Mouse (Mus musculus): ENCODE results near the gene Patl2. TPM values are rescaled to one million over a fixed set of nuclear protein-coding genes. Genes with fewer than 3 reads are reported as not detected.
"Not testable (repeated sequence)": the region's sequence is repeated elsewhere in the genome, so short reads cannot be mapped to it uniquely, and the experiment has no call there.

Patl2 gene
- polyA plus RNA-seq, 1 experiment from 2014 or later, result 0.04 TPM

GRCm38 (mm10) chr2:122108101-122108500 is 77.9 kb downstream of the Patl2 start:
- no peak overlapping the region for H3K27ac ChIP-seq
- peaks cover 24% of the 10 kb centered on the region for H3K36me3 ChIP-seq (ENCODE audit: insufficient read depth, low read length)
- no peak for TF ChIP-seq CTCF (IDR thresholded peaks at IDR 0.05; ENCODE audit: low read depth)
- 66% methylated on average over 14 of the region's 14 CpGs for WGBS
- ATAC-seq (replicated peaks; ENCODE audit: low FRiP score, low read depth) (no peak), DNase-seq (ENCODE audit: low spot score) (no peak)
- H3K9ac ChIP-seq (ENCODE audit: low read depth, low read length), result no peak overlapping the region
- H3K4me2 ChIP-seq (ENCODE audit: low read length), result no peak overlapping the region
- no peaks in the 10 kb centered on the region for H3K4me1 ChIP-seq (replicated peaks; ENCODE audit: insufficient read depth, low read length)
- H3K27me3 ChIP-seq (ENCODE audit: insufficient read depth, low read length), result no peaks in the 10 kb centered on the region
- no peak overlapping the region for H3K4me3 ChIP-seq (replicated peaks; ENCODE audit: low read depth, low read length)
- no peaks in the 10 kb centered on the region for H3K9me3 ChIP-seq (replicated peaks; ENCODE audit: low read length)

- no peaks in the 10 kb centered on the region for H3K4me1 ChIP-seq (replicated peaks; ENCODE audit: insufficient read depth, low read length)
- TF ChIP-seq CTCF (IDR thresholded peaks at IDR 0.05; ENCODE audit: low read depth), result peak; percentile 44
- no peak overlapping the region for H3K27ac ChIP-seq
- no peak for ATAC-seq (replicated peaks; ENCODE audit: low FRiP score, low read depth)
- H3K4me3 ChIP-seq (replicated peaks; ENCODE audit: low read depth, low read length), result no peak overlapping the region
- H3K36me3 ChIP-seq (ENCODE audit: insufficient read depth, low read length), result peaks cover 30% of the 10 kb centered on the region
- no peak overlapping the region for H3K4me2 ChIP-seq (ENCODE audit: low read length)
- H3K9ac ChIP-seq (ENCODE audit: low read depth, low read length), result no peak overlapping the region
- no peaks in the 10 kb centered on the region for H3K27me3 ChIP-seq (ENCODE audit: insufficient read depth, low read length)
- DNase-seq (ENCODE audit: low spot score), result no peak
- no peaks in the 10 kb centered on the region for H3K9me3 ChIP-seq (replicated peaks; ENCODE audit: low read length)
Measured at GRCm38 (mm10) chr2:122102070-122102469, 83.9 kb downstream of the Patl2 start.

- H3K9me3 ChIP-seq (replicated peaks; ENCODE audit: low read length); H3K27ac ChIP-seq; H3K9ac ChIP-seq (ENCODE audit: low read depth, low read length); H3K27me3 ChIP-seq (ENCODE audit: insufficient read depth, low read length); DNase-seq (ENCODE audit: low spot score); H3K4me3 ChIP-seq (replicated peaks; ENCODE audit: low read depth, low read length); H3K4me1 ChIP-seq (replicated peaks; ENCODE audit: insufficient read depth, low read length); ATAC-seq (replicated peaks; ENCODE audit: low FRiP score, low read depth); H3K4me2 ChIP-seq (ENCODE audit: low read length): not testable (repeated sequence)
- peaks cover 48% of the 10 kb centered on the region for H3K36me3 ChIP-seq (ENCODE audit: insufficient read depth, low read length)
- 88% methylated on average over 5 of the region's 5 CpGs for WGBS
Measured at GRCm38 (mm10) chr2:122097686-122098085, 88.3 kb downstream of the Patl2 start.

- DNase-seq (ENCODE audit: low spot score) (no peak), ATAC-seq (replicated peaks; ENCODE audit: low FRiP score, low read depth) (no peak)
- no peak overlapping the region for H3K27ac ChIP-seq
- 90% methylated on average over 4 of the region's 4 CpGs for whole genome bisulfite sequencing
- peaks cover 50% of the 10 kb centered on the region for H3K36me3 ChIP-seq (ENCODE audit: insufficient read depth, low read length)
- H3K4me3 ChIP-seq (replicated peaks; ENCODE audit: low read depth, low read length), result no peak overlapping the region
- H3K4me2 ChIP-seq (ENCODE audit: low read length), result no peak overlapping the region
- TF ChIP-seq CTCF (IDR thresholded peaks at IDR 0.05; ENCODE audit: low read depth), result no peak
- H3K9me3 ChIP-seq (replicated peaks; ENCODE audit: low read length), result no peaks in the 10 kb centered on the region
- no peak overlapping the region for H3K9ac ChIP-seq (ENCODE audit: low read depth, low read length)
- H3K27me3 ChIP-seq (ENCODE audit: insufficient read depth, low read length), result no peaks in the 10 kb centered on the region
- H3K4me1 ChIP-seq (replicated peaks; ENCODE audit: insufficient read depth, low read length), result no peaks in the 10 kb centered on the region
Measured at GRCm38 (mm10) chr2:122093844-122094243, 92.1 kb downstream of the Patl2 start.

- no peak overlapping the region for H3K27ac ChIP-seq
- 72% methylated on average over 4 of the region's 4 CpGs for WGBS
- H3K9me3 ChIP-seq (replicated peaks; ENCODE audit: low read length), result no peaks in the 10 kb centered on the region
- H3K4me2 ChIP-seq (ENCODE audit: low read length), result no peak overlapping the region
- TF ChIP-seq CTCF (IDR thresholded peaks at IDR 0.05; ENCODE audit: low read depth), result no peak
- H3K36me3 ChIP-seq (ENCODE audit: insufficient read depth, low read length), result peaks cover 36% of the 10 kb centered on the region
- DNase-seq (ENCODE audit: low spot score), result peak; percentile 43
- H3K9ac ChIP-seq (ENCODE audit: low read depth, low read length), result no peak overlapping the region
- no peak for ATAC-seq (replicated peaks; ENCODE audit: low FRiP score, low read depth)
- H3K4me3 ChIP-seq (replicated peaks; ENCODE audit: low read depth, low read length), result no peak overlapping the region
- H3K4me1 ChIP-seq (replicated peaks; ENCODE audit: insufficient read depth, low read length), result no peaks in the 10 kb centered on the region; the same call in 1 of the 2 replicates
- H3K27me3 ChIP-seq (ENCODE audit: insufficient read depth, low read length), result no peaks in the 10 kb centered on the region
Measured at GRCm38 (mm10) chr2:122086446-122086845, 99.5 kb downstream of the Patl2 start.

- H3K9me3 ChIP-seq (replicated peaks; ENCODE audit: low read length), result no peaks in the 10 kb centered on the region
- no peaks in the 10 kb centered on the region; the same call in 1 of the 2 replicates for H3K4me1 ChIP-seq (replicated peaks; ENCODE audit: insufficient read depth, low read length)
- no peak for TF ChIP-seq CTCF (IDR thresholded peaks at IDR 0.05; ENCODE audit: low read depth)
- H3K27me3 ChIP-seq (ENCODE audit: insufficient read depth, low read length), result no peaks in the 10 kb centered on the region
- H3K36me3 ChIP-seq (ENCODE audit: insufficient read depth, low read length), result peaks cover 36% of the 10 kb centered on the region
- ATAC-seq (replicated peaks; ENCODE audit: low FRiP score, low read depth) (peak; percentile 54; the same call in 1 of the 2 replicates), DNase-seq (ENCODE audit: low spot score) (peak; percentile 66)
- H3K4me3 ChIP-seq (replicated peaks; ENCODE audit: low read depth, low read length), result no peak overlapping the region
- WGBS, result 23% methylated on average over 7 of the region's 7 CpGs
- no peak overlapping the region for H3K4me2 ChIP-seq (ENCODE audit: low read length)
- no peak overlapping the region for H3K27ac ChIP-seq
- H3K9ac ChIP-seq (ENCODE audit: low read depth, low read length), result no peak overlapping the region
Measured at GRCm38 (mm10) chr2:122081728-122082456, 104.1 kb downstream of the Patl2 start.

Other genes starting within 250 kb of the Patl2 start
- 38.9 and 40.8 TPM in 2 replicates for gene Ctdspl2, start 230.2 kb downstream of the Patl2 start, polyA plus RNA-seq (2015; fragmentation: Nextera tagmentation; extraction: Ambion mirVana)
- 0.17 TPM in 2 replicates for gene Mageb3, start 230.1 kb downstream of the Patl2 start, polyA plus RNA-seq (2015; fragmentation: Nextera tagmentation; extraction: Ambion mirVana)
- 11.1 and 11.8 TPM in 2 replicates for gene Eif3j1, start 157.6 kb downstream of the Patl2 start, polyA plus RNA-seq (2015; fragmentation: Nextera tagmentation; extraction: Ambion mirVana)
- gene Spg11, start 67.8 kb downstream of the Patl2 start, polyA plus RNA-seq (2015; fragmentation: Nextera tagmentation; extraction: Ambion mirVana), result 6.0 TPM in 2 replicates
- 437 and 500 TPM in 2 replicates for gene B2m, start 38.5 kb downstream of the Patl2 start, polyA plus RNA-seq (2015; fragmentation: Nextera tagmentation; extraction: Ambion mirVana)
- not detected in 2 replicates for gene Trim69, start 25.5 kb downstream of the Patl2 start, polyA plus RNA-seq (2015; fragmentation: Nextera tagmentation; extraction: Ambion mirVana)
- gene Terb2, start 83 bp upstream of the Patl2 start, polyA plus RNA-seq (2015; fragmentation: Nextera tagmentation; extraction: Ambion mirVana), result not detected in 2 replicates
- 127 and 144 TPM in 2 replicates for gene Sord, start 48.6 kb upstream of the Patl2 start, polyA plus RNA-seq (2015; fragmentation: Nextera tagmentation; extraction: Ambion mirVana)
- 0.04 TPM in 2 replicates for gene Duox2, start 112.3 kb upstream of the Patl2 start, polyA plus RNA-seq (2015; fragmentation: Nextera tagmentation; extraction: Ambion mirVana)
- not detected in 2 replicates for gene Duoxa2, start 112.7 kb upstream of the Patl2 start, polyA plus RNA-seq (2015; fragmentation: Nextera tagmentation; extraction: Ambion mirVana)
- gene Duoxa1, start 127.5 kb upstream of the Patl2 start, polyA plus RNA-seq (2015; fragmentation: Nextera tagmentation; extraction: Ambion mirVana), result 0.15 TPM in 1 of 2 replicates, not detected in the other
- gene Duox1, start 129.5 kb upstream of the Patl2 start, polyA plus RNA-seq (2015; fragmentation: Nextera tagmentation; extraction: Ambion mirVana), result not detected in 2 replicates
- gene Shf, start 183.0 kb upstream of the Patl2 start, polyA plus RNA-seq (2015; fragmentation: Nextera tagmentation; extraction: Ambion mirVana), result 1.3 and 2.3 TPM in 2 replicates
- gene Slc28a2, start 240.3 kb upstream of the Patl2 start, polyA plus RNA-seq (2015; fragmentation: Nextera tagmentation; extraction: Ambion mirVana), result 0.46 and 0.55 TPM in 2 replicates

Data from kidney, postnatal 0 days (tissue).